Mouse (Mus musculus) B cell, adult 62 days (primary cell): ENCODE data around the gene Acbd3. TPM values are rescaled to one million over a fixed set of nuclear protein-coding genes. Genes with fewer than 3 reads are reported as not detected.

Source experiments
- total RNA-seq: library from RNA; stranded (reverse); gene quantifications from 4 replicates; pipeline ENCODE4 v1.2.4, GENCODE M21; 2023

The Acbd3 gene
- 53.9 to 59.1 TPM (median 56.4 TPM) in 4 replicates for total RNA-seq

DNA sequence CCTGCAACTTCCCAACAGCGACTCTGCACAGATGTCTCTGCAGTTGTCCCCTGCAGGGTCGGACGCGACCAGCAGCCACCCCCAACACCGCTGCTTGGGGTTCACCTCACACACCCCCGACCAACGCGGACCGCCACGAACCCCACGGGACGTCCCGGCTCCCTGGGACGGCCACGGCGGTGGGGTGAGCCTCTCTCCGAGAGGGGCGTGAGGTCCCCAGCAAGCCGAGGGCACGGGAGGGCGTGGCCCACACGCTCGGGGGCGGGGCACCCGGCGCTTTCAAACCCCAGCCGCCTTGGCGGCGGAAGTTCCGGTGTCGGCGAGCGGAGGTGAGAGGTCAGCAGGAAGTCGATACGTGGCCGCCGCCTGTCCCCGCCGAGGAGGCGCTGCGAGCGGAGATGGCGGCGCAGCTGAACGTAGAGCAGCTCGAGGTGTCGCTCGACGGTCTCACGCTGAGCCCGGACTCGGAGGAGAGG is at the start of gene Acbd3:
Acbd3 (plus strand) TSS at position 340 of the 476 bp plus-strand sequence.

DNA sequence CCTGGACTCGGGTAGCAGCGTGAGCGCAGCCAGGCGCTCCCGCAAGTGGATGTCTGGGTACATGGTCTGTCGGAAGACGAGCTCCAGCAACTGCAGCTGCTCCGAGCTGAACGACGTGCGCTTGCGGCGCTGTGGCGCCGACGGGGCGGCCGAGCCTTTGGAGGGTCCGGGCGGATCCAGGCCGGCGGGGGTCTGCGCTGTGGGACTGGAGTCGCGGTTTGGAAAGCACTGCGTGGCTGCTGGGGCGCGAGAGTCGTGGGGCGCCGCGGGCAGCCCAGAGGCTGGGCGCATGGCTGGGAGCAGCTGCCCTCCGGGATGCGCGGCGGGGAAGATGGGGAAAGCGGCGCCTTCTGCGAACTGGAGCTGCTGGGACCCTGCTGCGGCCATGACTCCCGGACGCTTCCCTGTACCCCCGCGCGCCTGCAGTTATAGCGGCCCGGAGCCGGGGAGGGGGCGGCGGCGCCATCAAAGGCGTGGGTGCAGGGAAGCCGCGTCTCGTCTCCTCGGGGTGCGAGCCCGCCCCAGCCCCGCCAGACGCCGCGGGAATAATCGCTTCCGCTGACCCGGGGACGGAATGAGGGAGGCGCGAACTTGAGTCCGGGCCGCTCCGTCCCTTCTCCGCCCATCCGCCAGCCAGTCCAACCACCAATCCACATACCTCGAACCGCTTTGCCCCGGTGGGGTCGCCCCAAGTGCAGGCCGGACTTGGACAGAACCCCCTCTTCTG is 29.1 kb upstream of the Acbd3 start, which contains the start of gene Mixl1:
Mixl1 (minus strand) TSS at position 409 of the 727 bp plus-strand sequence.

Other genes starting within 250 kb of the Acbd3 start
- gene Stum, start 242.5 kb upstream of the Acbd3 start, total RNA-seq: 2.9 to 4.8 TPM (median 3.4 TPM) in 4 replicates
- 233 to 273 TPM (median 242 TPM) in 4 replicates for gene Parp1, start 157.1 kb upstream of the Acbd3 start, total RNA-seq
- 10.9 to 13.7 TPM (median 11.7 TPM) in 4 replicates for gene Lin9, start 84.9 kb upstream of the Acbd3 start, total RNA-seq
- not detected in 4 replicates for gene Mixl1, start 29.0 kb upstream of the Acbd3 start, total RNA-seq
- gene H3f3a, start 87.9 kb downstream of the Acbd3 start, total RNA-seq: 1,833 to 2,037 TPM (median 1,886 TPM) in 4 replicates
- 74.7 to 87.0 TPM (median 79.5 TPM) in 4 replicates for gene Sde2, start 125.1 kb downstream of the Acbd3 start, total RNA-seq
- not detected in 4 replicates for gene Lefty2, start 167.1 kb downstream of the Acbd3 start, total RNA-seq
- 20.3 to 23.2 TPM (median 21.3 TPM) in 4 replicates for gene Pycr2, start 178.2 kb downstream of the Acbd3 start, total RNA-seq
- not detected in 4 replicates for gene Lefty1, start 209.0 kb downstream of the Acbd3 start, total RNA-seq
- 28.9 to 37.7 TPM (median 31.3 TPM) in 4 replicates for gene Tmem63a, start 216.3 kb downstream of the Acbd3 start, total RNA-seq